Mouse (Mus musculus): ENCODE measurements at regions not wholly inside any gene's neighbourhood (a gene's known extent, or its start where the extent isn't known, plus 50 kb on each side); places are given as distances from the start of the nearest gene placed in this dataset.
A peak's percentile ranks its signal among the peaks of the same experiment; 100 is the strongest.

DNA sequence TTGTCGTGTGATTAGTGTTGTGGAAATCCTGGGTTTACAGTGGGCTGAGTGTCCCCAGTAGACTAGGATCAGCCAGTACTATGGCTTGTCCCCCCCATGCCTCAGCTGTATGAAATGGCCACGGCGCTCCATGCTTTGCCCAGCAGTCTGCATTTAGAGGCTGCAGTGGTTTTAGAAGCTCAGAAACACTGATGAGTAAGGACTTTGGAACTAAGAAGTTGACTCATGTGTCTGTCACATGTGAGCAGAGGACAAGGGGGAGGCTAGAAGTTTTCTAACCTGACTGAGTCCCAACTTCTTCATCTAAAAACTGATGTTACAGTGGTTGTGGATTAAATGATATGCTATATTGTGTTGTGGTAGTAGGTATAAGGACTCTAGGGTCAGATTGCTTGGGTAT is 371.5 kb downstream of the Bckdhb start:
- no peak for DNase-seq

DNA sequence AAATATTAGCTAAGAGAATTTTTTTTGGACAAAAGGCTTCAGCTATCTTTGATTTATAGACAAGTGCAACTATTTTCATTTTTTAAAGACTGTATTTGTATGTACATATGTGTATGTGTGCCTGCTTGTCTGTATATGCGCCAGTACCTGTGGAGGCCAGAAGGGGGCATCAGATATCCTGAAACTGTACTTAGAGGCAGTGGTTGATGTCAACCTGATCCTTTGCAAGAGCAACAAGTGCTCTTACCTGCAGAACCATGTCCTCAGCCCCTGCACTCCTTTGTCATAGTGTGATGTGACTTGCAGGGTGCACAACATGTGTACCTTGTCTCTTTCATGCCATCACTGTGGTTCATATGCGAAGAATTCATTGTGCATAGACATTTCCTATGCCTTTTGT is 379.5 kb downstream of the Bckdhb start:
- no peak for DNase-seq

DNA sequence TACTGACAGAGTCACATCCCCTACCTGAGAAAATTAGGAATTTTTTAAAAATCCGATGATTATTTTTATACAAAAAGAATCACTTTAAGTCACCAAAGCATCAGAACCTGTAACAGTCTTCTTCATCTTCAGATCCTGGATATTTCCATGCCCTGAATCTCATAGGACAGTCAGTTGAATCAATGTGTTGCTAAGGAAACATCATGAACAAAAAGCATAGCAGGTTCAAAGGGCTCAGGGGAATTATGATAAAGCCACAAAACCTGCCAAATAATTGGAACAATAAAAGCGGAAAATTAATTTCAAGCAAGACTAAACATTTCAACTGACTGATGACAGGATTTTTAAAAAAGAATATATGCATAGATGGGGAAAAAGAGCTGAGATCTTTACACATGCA is 393.9 kb downstream of the Bckdhb start:
- DNase-seq = no peak

DNA sequence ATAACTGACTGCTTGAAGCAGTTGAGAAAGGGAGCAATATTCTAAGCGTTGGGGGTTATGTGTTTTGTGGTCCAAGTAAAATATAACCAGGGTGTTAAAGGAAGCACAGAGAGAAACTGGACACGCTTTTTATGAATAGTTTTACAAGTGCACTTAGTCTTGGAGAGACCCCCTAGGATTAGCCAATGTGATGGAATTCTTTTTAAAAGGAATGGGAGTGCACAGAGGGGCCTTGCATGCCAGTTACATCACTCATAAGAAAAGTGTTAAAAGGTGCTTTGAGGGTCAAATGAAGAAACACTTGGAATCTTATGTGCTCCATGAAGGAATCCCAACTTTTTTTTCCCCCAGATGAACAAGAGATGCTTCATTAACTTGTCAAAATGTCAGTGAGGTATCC is 394.4 kb downstream of the Bckdhb start:
- DNase-seq = no peak

DNA sequence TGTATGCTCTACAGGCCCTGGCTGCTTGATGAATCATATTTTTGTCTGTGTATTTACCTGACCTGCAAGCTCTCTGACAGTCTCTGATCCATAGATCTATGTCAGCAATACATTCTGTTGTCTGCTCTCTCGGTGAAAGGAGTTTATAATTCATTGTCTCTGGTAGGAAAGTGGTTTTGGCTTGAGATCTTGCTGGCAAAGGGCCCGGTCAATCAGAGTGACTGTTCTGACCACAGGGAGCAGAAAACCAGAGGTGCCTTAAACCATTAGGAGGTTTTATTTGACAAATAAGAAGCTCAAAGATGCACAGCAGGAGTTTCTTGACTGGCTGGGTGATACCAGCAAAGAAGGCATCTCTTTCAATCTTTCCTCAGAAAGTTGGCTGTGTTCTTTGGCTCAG is 398.2 kb downstream of the Bckdhb start:
- peak; percentile 7 for DNase-seq

DNA sequence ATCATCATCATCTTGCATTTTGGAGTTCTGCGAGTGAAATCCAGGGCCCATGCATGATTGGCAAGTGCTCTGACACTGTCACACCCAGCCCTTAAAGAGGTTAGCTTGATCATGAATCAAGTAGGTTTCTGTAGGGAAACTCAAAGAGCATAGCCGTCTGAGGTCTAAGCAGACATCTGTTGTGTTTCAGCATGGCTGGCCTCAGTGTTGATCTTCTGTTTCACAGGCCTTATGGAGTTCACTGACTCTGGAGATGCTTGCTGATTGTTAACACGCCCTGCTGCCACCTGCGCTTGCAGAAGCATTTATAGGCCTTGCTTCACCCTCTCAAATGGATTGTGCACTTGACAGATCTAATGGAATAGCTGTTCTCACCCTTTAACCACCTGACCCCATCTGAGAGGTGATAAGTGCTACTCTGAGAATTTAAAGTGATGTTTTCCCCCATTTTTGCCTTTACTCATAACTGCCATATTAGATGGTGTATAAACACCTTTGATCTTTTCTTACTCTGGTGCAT is 406.2 kb downstream of the Bckdhb start:
- DNase-seq = no peak

DNA sequence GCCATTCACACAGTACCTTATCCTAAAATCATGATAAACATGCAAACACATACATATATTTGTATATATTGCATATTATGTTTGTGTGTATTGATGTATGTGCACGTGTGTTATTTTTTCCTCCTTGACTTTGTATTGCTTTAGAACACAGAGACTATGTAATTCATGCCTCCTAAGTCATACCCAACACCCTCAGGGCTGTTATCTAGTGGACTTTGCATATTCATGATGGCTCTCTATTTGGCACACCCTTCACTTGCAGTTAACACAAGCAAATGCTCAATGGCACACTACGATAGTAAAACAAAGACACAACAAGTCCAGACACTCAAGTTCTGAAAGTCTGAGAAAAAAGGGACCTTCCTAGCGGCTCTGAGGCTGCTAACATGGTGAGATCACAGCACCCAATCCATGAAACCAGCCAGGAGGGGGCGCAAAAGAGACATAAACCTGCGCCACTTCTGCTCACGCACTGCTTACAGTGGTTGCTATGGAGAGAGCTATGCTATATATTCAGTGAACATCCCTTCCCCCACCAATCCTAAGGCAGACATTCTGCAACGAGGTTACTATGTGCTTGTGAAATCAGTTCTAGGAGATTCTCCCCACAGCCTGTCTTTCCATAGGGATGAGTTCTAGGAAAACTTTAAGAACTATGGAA is 418.6 kb downstream of the Bckdhb start:
- peak; percentile 77 for DNase-seq

DNA sequence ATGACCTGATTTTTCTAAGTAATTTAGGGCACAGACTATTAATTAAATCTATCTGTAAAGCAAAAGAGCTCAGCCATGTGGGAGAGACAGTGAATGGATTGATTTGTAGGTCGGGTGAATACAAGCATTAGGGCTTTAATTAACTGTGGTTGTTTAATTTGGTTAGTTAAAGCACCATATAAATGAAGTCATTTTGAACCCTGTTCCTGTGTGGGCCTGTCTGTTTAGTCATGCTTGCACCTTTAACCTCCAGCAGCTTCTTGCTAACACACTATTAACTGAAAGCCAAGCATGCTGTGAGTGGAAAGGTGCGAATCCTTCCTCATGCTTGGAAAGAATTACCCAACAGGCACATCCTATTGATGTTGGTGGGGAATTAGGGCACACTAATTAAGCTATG is 425.3 kb downstream of the Bckdhb start:
- no peak for DNase-seq

DNA sequence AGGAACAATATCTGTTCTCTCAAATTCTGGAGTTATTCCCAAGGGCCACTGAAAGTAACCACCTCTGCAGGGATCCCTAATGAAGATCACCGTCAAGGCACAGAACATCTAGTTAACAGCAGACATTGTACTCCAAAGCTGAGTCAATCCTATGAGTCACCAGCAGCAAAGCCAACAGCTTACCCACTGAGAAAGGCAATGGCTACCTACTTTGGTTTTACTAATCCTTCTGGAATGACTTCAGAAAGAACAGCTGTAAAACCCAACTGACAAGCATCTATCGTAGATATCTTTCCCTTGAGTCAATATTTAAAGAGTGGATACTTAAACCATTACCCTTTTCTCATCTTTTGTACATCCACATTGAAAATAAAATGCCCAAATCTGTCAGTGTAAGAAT is 429.5 kb downstream of the Bckdhb start:
- no peak for DNase-seq

DNA sequence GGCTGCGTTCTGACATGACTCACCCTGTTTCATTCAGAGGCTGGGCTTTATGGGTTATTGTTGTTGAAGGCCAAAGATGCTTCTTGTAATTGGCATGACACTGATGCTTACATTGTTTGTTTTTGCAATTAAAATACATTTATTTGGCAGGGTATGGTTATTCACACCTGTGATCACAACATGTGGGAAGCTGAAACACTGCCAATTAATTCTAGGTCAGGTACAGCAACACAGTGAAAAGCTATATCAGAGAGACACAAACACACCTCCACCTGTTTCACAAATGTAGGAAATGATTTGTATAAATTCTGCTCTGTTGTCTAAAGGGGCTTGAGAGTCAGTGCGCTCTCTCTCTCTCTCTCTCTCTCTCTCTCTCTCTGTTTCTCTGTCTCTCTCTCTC is 431.2 kb downstream of the Bckdhb start:
- DNase-seq = no peak

DNA sequence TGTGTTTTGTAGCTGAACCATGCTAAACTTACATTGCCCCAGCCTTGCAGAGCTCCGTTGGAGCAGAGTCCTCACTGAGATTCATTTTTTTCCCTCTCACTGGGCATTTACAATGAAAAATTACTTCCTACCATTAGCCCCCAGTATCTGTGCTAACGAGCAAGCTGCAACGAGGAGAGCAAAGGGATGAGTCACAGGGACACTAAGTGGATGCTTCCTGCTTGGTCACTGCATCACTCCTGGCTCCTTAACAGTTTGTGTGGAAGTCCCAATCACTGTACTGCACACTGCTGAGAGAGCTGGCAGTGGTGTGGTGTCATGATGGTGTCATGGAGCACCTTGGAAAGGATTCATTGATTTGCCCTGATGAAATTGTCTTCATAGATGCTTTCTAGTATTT is 434.9 kb downstream of the Bckdhb start:
- DNase-seq = no peak

DNA sequence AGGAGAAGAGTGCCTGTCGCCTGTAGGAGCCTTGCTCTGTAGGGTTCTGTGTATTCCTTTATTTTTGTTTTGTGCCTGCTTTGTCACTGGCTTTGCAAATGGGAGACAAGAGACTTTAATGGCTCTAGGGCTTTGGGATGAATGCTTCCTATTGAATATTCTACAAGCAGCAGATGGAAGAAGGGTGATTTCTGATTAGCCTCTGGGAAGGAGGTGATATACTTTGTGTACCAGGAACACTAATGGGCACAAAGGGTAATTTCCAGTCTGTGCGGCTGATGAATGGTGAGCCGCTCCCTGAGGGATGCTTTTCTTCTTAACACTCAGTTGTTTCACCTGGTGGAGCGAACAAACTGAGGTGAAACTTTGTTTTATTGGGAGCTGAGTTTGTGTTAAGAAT is 435.5 kb downstream of the Bckdhb start:
- DNase-seq = no peak

DNA sequence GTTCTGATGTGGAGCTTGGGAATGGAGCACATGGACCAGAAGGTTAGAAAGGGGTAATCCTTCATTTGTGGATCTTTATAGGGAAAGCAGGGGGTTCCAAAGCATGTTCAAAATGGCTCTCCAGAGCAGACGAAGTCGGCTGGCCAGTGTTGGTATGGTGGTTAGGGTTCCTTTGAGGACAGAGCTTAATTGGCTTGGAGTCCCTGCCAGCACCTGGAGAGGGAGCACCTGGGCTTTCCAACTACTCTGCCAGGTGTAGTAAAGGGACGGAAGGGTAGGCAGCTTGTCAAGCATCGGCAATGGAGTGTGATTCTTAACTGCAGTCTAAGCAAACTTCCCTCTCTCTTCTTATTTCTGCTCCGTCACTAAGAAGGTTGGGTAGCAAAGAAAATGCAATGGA is 438.5 kb downstream of the Bckdhb start:
- no peak for DNase-seq

DNA sequence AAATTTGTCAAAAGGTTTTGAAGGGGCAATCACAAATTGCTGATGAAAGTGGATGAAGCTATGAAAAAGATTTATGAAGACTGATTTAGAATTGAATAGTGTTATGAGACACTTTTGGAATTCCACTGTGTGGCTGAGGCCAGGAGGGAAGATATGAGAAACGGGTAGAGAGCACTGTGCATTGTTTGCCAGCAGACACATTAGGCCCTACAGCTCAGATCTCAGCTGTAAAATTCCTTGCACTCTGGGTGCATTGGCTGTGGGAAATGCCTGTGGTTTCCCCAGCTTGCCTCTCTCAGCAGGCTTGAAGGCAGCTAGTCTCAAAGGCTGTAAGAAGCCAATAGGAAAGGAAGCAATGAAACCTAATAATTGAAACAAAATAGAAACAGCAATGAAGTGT is 444.3 kb downstream of the Bckdhb start:
- DNase-seq = no peak

DNA sequence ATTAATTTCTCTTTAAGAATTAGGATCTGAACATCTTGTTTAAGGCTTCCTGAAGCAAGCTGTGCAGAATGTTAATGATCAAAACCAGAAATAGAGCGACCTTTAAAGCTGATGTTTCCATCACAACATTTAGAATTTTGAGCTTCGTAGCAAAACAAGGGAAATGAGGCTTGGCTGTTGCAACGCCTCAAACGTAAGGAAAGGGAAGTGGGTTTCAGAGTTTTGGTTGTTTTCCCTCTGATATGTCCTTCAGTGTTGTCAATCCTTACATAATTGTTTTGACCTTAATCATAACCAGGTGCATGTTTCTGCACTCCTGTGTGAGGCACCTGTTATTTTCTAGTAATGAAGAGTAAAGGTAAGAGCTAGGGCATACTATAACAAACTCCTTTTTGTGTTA is 445.3 kb downstream of the Bckdhb start:
- DNase-seq = no peak

DNA sequence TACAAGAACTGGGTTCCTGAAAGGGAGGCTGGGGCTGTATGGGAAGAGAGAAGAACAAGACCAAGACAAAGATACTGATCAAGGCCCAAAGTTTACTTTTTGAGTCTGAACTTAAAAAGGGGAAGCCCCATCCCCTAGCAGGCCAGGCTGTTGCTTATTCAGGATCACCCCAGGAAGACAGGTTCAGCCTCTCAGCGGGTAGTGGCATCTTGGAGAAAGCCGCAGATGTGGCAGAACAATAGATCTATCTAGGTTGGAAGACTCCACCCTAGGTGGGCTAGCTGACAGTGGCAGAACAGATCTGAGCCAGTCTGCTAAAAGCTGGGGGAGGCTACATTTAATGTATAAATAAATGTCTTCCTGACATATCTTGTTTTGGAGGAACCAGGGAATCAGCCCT is 450.8 kb downstream of the Bckdhb start:
- DNase-seq = no peak

DNA sequence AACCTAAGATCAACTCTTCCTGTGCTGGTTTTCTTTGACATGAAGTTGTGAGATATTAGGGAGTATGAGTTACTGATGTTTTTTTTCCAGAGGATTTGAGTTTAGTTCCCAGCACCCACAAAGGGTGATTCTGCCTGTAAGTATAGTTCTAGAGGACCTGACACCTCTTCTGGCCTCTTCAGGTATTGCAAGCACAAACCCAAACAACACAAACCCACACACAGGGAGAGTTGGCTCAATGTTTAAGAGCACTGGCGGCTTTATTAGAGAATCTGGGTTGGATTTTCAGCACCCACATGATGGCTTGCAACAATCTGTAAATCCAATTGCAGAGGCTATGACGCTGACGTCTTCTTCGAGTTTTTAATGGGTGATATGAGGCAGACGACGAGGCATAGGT is 451.7 kb downstream of the Bckdhb start:
- DNase-seq = no peak

DNA sequence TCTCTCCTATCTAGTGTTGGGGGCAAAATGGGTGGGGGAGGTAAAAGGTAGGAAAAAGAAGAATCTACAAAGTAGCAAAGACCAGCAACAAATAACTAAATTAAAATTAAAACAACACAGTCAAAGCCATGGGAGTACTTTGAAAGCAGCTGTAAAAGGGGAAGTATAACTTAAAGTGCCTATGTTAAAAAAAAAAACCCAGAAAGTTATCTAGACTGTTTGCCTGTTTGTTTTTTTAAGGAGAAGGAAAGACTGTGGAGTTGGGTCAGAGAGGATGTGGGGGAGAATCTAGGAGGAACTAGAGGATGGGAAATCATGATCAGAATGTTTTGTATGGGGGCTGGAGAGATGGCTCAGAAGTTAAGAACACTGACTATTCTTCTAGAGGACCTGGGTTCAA is 457.0 kb downstream of the Bckdhb start:
- no peak for DNase-seq

DNA sequence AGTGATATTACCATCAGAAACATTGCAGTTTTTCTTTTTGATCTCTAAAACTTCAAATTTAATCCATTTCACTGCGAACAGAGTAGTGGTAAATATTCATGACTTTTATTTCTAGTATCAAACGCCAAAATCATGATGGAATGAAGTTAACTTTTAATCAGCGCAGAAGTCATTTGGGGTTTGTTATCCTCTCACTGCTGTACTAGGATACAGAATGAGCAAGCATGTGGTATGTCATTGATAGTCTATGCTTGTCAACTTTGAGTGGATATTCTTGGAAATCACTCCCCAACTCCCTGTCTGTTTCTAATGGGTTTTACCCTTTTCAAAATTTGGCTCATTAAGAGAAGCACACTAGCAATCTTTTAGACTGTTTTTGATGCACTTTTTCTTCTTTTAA is 464.9 kb downstream of the Bckdhb start:
- no peak for DNase-seq

DNA sequence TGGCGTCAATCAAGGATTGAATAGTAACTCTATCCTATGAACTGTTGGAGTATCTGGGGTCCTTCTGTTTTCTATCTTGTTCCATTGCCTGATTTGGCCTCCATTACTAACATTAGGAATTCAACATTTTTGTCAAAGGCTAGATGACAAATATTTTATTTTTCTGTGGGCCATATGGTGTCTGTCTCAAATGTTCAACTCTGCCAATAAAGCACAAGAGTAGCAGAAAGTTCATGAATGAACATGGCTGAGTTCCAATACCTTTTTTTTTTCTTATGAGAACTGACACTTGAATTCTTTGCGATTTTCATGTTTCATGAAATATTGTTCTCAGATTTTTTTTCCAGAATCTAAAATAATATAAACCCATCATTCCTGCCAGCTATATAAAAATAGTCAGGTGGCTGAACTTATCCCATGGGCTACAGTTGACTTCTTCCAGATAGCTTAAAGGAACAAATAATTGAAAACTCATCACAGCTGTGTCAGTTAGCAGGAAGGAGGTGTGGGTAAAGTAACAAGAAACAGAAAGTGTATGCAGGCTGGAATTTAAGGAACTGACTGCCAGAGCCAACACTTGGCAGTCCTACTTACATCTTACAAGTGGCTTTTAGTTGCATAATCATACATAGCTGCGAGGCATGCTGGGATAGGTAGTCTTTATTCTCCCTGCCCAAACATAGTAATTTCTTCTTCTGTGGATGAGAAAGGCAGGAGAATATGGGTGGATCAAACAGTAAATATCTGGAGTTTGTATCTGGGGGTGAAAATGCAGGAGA is 469.8 kb downstream of the Bckdhb start:
- peak; percentile 42 for DNase-seq

DNA sequence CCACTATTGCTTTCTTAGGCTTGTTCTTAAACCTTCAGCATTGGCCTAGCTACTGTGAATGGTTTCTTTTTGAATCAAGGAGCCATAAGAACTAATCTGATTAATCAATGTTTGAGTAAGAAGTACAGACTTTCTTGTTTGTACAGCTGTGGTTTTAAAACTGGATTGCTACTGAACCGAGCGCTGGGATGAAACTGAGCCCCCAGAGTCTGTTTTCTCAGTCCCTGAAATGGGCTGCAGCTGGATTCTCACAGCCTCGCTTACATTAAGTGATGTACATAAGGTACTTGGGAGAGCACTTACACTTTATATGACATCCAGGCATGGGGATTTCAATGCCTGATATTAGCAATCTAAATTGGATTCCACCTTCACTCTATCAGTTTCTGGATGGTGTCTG is 474.5 kb downstream of the Bckdhb start:
- no peak for DNase-seq

DNA sequence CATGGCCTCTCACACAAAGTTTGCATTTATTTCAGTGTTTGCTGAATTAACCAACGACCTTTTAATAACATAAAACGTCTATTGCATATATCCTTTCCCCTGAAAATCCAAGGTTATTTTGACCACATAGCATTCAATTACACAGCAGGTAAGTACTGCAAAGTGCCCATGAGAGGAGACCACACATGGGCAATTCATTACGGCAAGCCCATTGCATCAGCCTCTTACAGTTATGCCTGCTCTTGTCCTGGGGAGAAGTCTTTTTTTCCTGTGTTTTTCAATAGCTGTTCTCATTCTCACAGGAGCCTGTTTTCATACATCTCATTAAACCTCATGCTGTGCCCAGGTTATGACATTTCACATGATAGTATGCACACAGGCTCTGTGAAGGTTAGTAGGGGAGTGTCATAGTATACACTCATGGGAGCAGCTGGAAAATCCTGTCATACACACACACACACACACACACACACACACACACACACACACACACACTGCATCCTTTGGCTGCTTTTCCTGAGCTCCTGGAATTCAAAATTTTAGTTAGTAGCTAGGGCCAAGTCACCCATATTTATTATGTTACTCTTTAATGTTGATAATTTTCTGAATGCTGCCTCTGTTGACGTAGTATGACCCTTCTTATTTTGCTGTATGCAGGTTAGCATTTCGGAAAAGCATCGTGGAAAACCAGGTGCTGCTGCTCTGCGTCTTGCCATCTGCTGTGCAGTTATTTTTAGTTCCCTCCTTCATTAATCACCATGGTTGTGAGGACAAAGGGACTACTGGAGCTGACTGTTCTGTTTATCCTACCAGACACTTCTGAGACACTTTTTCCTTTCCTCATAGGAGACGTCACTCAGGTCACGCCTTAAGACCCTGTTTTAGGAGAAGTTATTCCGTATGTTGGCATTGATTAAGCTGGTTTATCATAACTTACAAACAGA is 483.6 kb downstream of the Bckdhb start:
- no peak for DNase-seq

Data from lung, postnatal 10 days (tissue).